Mouse (Mus musculus) yolk sac, embryonic 10.5 days (tissue): ENCODE data around the gene Wnt10a.
"Not testable (repeated sequence)": the region's sequence is repeated elsewhere in the genome, so short reads cannot be mapped to it uniquely, and the experiment has no call there.

Experiments used
- DNase-seq: peaks from one replicate; pipeline ENCODE4 v3.0.0-alpha.2; 2017; ENCODE audit warnings: low spot score

The Wnt10a gene

GRCm38 (mm10) chr1:74816612-74817199 is 25.4 kb downstream of the Wnt10a start:
- DNase-seq: peak; percentile 92

- DNase-seq: no peak
Measured at GRCm38 (mm10) chr1:74817219-74817618, 25.9 kb downstream of the Wnt10a start.

- DNase-seq: no peak
Measured at GRCm38 (mm10) chr1:74818509-74818908, 27.2 kb downstream of the Wnt10a start.

- DNase-seq: not testable (repeated sequence)
Measured at GRCm38 (mm10) chr1:74823598-74823997, 32.3 kb downstream of the Wnt10a start.

- DNase-seq: peak; percentile 16
Measured at GRCm38 (mm10) chr1:74824518-74825302, 33.4 kb downstream of the Wnt10a start.

- no peak for DNase-seq
Measured at GRCm38 (mm10) chr1:74830061-74830460, 38.7 kb downstream of the Wnt10a start.

GRCm38 (mm10) chr1:74833255-74833654 is 41.9 kb downstream of the Wnt10a start:
- DNase-seq: no peak

GRCm38 (mm10) chr1:74843090-74843489 is 51.8 kb downstream of the Wnt10a start:
- DNase-seq: no peak

GRCm38 (mm10) chr1:74846341-74846740 is 55.0 kb downstream of the Wnt10a start:
- no peak for DNase-seq

GRCm38 (mm10) chr1:74848946-74849345 is 57.6 kb downstream of the Wnt10a start:
- DNase-seq: no peak

GRCm38 (mm10) chr1:74850251-74850650 is 58.9 kb downstream of the Wnt10a start:
- no peak for DNase-seq

- DNase-seq: no peak
Measured at GRCm38 (mm10) chr1:74851001-74851775, 59.9 kb downstream of the Wnt10a start.
